Mouse (Mus musculus) liver, embryonic 14.5 days (tissue): ENCODE measurements around the gene Vmn1r68. TPM values are rescaled to one million over a fixed set of nuclear protein-coding genes. Genes with fewer than 3 reads are reported as not detected.

ENCODE experiments used
- ATAC-seq: fragments of 200-750 bp; cut with Nextera tagmentation; 2 replicates; pipeline ENCODE4 v1.8.0; 2017; ENCODE audit warnings: moderate number of reproducible peaks, mild to moderate bottlenecking, moderate library complexity; ENCODE audit not compliant: insufficient read depth
- DNase-seq, 3 experiments: peaks; one replicate each; pipeline ENCODE4 v3.0.0-alpha.2; 2012 to 2013; ENCODE audit warnings: low read depth in 3 of 3, low spot score in 3 of 3
- H3K27ac ChIP-seq: fragments of 300-500 bp; sonication (generic); 2 replicates; pipeline ENCODE4 v1.5.1; 2014; ENCODE audit warnings: moderate library complexity, mild to moderate bottlenecking, control low read depth, inconsistent platforms
- H3K27me3 ChIP-seq: fragments of 300-500 bp; sonication (generic); 2 replicates; pipeline ENCODE4 v1.6.1; 2014; ENCODE audit warnings: mild to moderate bottlenecking, low read length, moderate library complexity; ENCODE audit not compliant: control insufficient read depth, insufficient read depth
- H3K36me3 ChIP-seq: fragments of 300-500 bp; sonication (generic); replicated peaks from 2 replicates; pipeline ENCODE4 v1.6.1; 2014; ENCODE audit warnings: low read depth; ENCODE audit not compliant: control insufficient read depth, insufficient read depth
- H3K4me1 ChIP-seq, 2 experiments: fragments of 200-500 bp in 1 of 2; fragments of 300-500 bp in 1 of 2; sonication (generic) in 1 of 2; replicated peaks; 2 replicates each; pipeline ENCODE4 v1.6.1; 2012 to 2014; ENCODE audit warnings: antibody characterized with exemption in 1 of 2, inconsistent platforms in 1 of 2, low read length in 1 of 2; ENCODE audit not compliant: control insufficient read depth in 2 of 2, insufficient read depth in 2 of 2
- H3K4me2 ChIP-seq: fragments of 300-500 bp; sonication (generic); 2 replicates; pipeline ENCODE4 v1.6.1; 2014; ENCODE audit warnings: low read depth, mild to moderate bottlenecking, control low read depth, moderate library complexity
- H3K4me3 ChIP-seq, 2 experiments: fragments of 200-500 bp in 1 of 2; fragments of 300-500 bp in 1 of 2; sonication (generic) in 1 of 2; 2 replicates each; pipeline ENCODE4 v1.5.1; 2012 to 2014; ENCODE audit warnings: low read depth in 2 of 2, low read length in 2 of 2, mild to moderate bottlenecking in 2 of 2, control low read depth in 1 of 2, inconsistent platforms in 1 of 2, moderate library complexity in 1 of 2; ENCODE audit not compliant: insufficient read depth in 1 of 2
- H3K9ac ChIP-seq: fragments of 300-500 bp; sonication (generic); replicated peaks from 2 replicates; pipeline ENCODE4 v1.6.1; 2014; ENCODE audit warnings: mild to moderate bottlenecking, control low read depth, moderate library complexity
- H3K9me3 ChIP-seq: fragments of 300-500 bp; sonication (generic); 2 replicates; pipeline ENCODE4 v1.6.1; 2016; ENCODE audit warnings: low read length, mixed read lengths; ENCODE audit not compliant: control insufficient read depth
- CTCF ChIP-seq: IDR thresholded peaks from 2 replicates; pipeline ENCODE4 v1.5.1; 2016; ENCODE audit warnings: antibody characterized with exemption, low read depth, control low read depth
- EP300 ChIP-seq: IDR thresholded peaks from 2 replicates; pipeline ENCODE4 v1.6.1; 2016; ENCODE audit warnings: antibody characterized with exemption, low read depth
- WGBS: fragments of 180-500 bp; shearing (Covaris S2); extraction: QIAGEN DNeasy Blood & Tissue Kit; methylation state at CpG from one replicate; pipeline ENCODE4 v1.1.7; 2014; ENCODE audit not compliant: insufficient replicate concordance; 5-methylcytosine and 5-hydroxymethylcytosine counted together
- polyA plus RNA-seq, 2 experiments: library from polyadenylated mRNA; depleted of rRNA in 1 of 2; stranded (reverse) in 1 of 2; unstranded in 1 of 2; fragments of >200 nt; fragmentation: Nextera tagmentation in 1 of 2; extraction: Ambion mirVana in 1 of 2; gene quantifications; 2 replicates each; pipeline versions ENCODE4 v1.2.1 to v1.2.3; 2012 to 2014

Gene Vmn1r68
- polyA plus RNA-seq (2012; rRNA removed) (not detected in 2 replicates), polyA plus RNA-seq (2014; fragmentation: Nextera tagmentation; extraction: Ambion mirVana) (not detected in 2 replicates)

- Histone ChIP-seq H3K27me3 (no peaks in the 10 kb centered on the region), H3K9me3 (no peaks in the 10 kb centered on the region), H3K4me1 (no peaks in the 10 kb centered on the region), H3K4me2 (no peak within 1 kb of the TSS), H3K27ac (no peak within 1 kb of the TSS), H3K9ac (no peak within 1 kb of the TSS), H3K36me3 (no peaks in the 10 kb centered on the region), H3K4me3 (no peak within 1 kb of the TSS)
- TF ChIP-seq CTCF = no peak
- TF ChIP-seq EP300 = no peak
- ATAC-seq (no peak), DNase-seq (no peak)
- WGBS = 37% methylated on average over 2 of the region's 2 CpGs
These were observed at the start of gene Vmn1r68 for GRCm38 (mm10) chr7:10558385-10558784. TSS of gene Vmn1r68 (minus strand) at chr7:10558485.

DNA sequence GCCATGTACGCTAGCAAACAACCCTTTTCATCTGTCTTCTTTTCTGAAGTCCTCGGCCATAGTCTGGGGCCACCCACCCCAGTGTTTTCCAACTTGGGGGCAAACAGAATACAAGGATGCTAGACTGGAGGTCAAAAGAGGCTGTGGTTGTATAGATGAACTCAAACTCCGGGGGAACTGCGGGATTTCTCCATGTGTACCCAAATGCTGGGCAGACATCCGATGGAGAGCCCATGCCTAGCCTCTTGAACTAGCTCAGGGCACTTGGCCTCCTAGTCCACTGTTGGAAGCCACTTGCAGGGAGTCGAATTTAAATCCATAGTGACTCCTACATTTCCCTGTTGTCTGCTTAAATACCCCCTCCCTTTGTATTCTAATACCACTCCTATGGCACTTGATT lies 62.7 kb downstream of the Vmn1r68 start:
- Histone ChIP-seq H3K9ac (no peak overlapping the region), H3K9me3 (no peaks in the 10 kb centered on the region), H3K27ac (no peak overlapping the region), H3K4me3 (peak overlapping the region in 1 of 2 experiments; percentile 88; a peak in 2 of 4 replicates), H3K36me3 (no peaks in the 10 kb centered on the region; the same call in 1 of the 2 replicates), H3K4me1 (peaks cover 0 to 5% of the 10 kb centered on the region in 2 experiments; a peak in 1 of 4 replicates), H3K27me3 (no peaks in the 10 kb centered on the region), H3K4me2 (no peak overlapping the region; the same call in 1 of the 2 replicates)
- no peak for TF ChIP-seq EP300
- no peak for ATAC-seq
- WGBS = 27% methylated on average over 6 of the region's 6 CpGs
- DNase-seq = no peak

DNA sequence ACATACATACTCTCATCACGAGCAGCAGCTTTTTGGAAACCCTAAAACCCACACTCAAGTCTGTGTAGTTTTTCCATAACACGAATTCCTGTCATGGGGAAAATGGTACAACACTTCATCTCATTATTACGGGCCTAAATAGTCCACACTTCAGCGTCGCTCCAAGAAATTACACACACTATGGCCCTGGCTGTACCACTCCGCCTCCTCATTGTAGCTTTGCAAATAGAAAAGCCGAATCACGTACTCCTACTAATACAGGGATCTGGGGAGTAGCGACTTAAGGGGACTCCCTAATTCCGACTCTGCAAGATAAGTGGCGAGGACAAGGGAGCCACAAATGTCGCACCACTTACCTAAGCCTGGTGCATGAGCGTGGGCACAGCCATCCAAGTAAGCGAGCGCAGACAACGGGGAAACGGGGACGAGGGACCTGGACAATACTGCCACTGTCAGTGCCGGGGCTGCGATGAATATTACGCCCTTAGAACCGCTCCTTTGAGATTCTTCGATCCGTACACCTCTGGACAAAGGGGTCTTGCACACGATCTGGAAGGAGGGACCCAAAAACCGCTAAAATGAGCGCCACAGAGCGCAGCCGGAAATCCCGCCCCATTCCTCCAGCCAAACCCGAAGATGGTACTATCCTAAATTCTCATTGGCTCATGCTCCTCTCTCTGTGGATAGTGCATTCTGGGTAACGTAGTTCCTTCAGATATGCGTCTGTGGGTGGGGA lies 63.3 kb downstream of the Vmn1r68 start, which contains the start of gene Zik1:
Gene Zik1 (minus strand): TSS at position 609 of the 736 bp plus-strand sequence.
- H3K4me3 ChIP-seq = peak within 1 kb of the TSS; percentile 71 to 88
- TF ChIP-seq EP300 (no peak), CTCF (no peak)
- H3K27ac ChIP-seq = no peak within 1 kb of the TSS
- 2% methylated on average over 33 of the region's 33 CpGs for WGBS
- H3K9ac ChIP-seq = peak within 1 kb of the TSS; percentile 68
- H3K4me1 ChIP-seq = peaks cover 0 to 5% of the 10 kb centered on the region in 2 experiments; a peak in 1 of 4 replicates
- no peaks in the 10 kb centered on the region for H3K9me3 ChIP-seq
- H3K27me3 ChIP-seq = no peaks in the 10 kb centered on the region
- peak within 1 kb of the TSS; percentile 70 for H3K4me2 ChIP-seq
- DNase-seq (peak; percentile 53 to 68 (median 54)), ATAC-seq (peak; percentile 97)
- H3K36me3 ChIP-seq = no peaks in the 10 kb centered on the region; the same call in 1 of the 2 replicates

- Histone ChIP-seq H3K27me3 (no peaks in the 10 kb centered on the region), H3K9ac (no peak overlapping the region), H3K4me2 (no peak overlapping the region), H3K36me3 (no peaks in the 10 kb centered on the region), H3K4me1 (no peaks in the 10 kb centered on the region), H3K4me3 (no peak overlapping the region), H3K27ac (no peak overlapping the region), H3K9me3 (no peaks in the 10 kb centered on the region)
- ATAC-seq = no peak
- no peak for DNase-seq
- WGBS = 51% methylated on average over 18 of the region's 18 CpGs
- no peak for TF ChIP-seq CTCF
- no peak for TF ChIP-seq EP300
These were observed 77.6 kb downstream of the Vmn1r68 start for GRCm38 (mm10) chr7:10480588-10481233.

DNA sequence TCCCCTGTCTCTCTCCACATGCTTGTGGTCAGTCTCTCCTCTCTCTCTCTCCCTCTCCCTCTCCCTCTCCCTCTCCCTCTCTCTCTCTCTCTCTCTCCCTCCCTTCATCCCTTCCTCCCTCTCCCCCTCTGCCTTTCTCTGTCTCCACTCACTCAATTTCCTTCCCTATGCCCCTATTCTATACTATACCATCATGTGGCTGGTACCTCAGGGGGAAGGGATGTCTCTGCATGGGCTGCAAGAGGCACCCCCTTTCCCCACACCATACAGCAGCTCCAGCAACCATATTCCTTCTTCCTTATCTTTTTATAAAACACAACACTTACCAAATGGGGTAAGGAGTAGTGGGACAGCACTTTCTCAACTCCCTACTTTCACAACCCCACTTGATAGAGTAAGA lies 78.5 kb downstream of the Vmn1r68 start:
- ATAC-seq (no peak), DNase-seq (no peak)
- Histone ChIP-seq H3K9ac (no peak overlapping the region), H3K9me3 (no peaks in the 10 kb centered on the region), H3K27ac (no peak overlapping the region), H3K4me1 (no peaks in the 10 kb centered on the region), H3K36me3 (no peaks in the 10 kb centered on the region), H3K4me3 (no peak overlapping the region), H3K4me2 (no peak overlapping the region), H3K27me3 (no peaks in the 10 kb centered on the region)
- TF ChIP-seq EP300 = no peak
- no peak for TF ChIP-seq CTCF
